Mouse (Mus musculus) spleen, postnatal 14 days (tissue): Measurements from ENCODE around the gene Ikbke.

ENCODE experiments used
- DNase-seq, 2 experiments: peaks; one replicate each; pipeline ENCODE4 v3.0.0; 2021 to 2022; ENCODE audit warnings: low spot score in 2 of 2

Ikbke gene

DNA sequence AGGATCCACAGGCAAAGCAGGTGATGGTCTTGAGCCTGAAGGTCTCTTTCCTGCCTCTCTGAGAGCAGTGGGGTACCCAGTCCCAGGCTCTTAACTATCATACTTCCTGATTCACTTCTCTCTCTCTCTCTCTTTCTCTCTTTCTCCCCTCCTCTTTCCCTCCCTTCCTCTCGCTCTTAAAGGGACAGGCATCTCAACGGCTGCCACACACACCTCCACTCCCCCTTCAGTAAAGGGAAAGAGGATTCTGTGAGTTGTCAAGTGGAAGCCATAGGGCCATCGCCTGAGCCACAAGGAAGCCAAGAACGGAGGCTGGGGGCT lies at the start of gene Ikbke:
Ikbke (minus strand) TSS at position 151 of the 321 bp plus-strand sequence.
- DNase-seq, result no peak

DNA sequence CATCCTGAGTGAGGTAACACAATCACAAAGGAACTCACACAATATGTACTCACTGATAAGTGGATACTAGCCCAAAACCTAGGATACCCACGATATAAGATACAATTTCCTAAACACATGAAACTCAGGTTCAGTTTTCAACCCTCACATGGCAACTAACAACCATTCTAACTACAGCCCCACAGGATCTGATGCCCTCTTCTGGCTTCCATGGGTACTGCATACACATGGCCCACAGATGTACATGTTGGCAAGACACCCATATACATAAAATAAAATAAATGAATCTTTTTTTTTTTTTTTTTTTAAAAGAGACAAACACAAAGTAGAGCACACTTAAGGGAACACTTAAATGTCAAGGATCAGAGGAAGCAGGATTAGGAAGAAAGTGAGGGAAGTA lies 49.7 kb upstream of the Ikbke start:
- peak in 1 of 2 experiments; percentile 22 for DNase-seq

DNA sequence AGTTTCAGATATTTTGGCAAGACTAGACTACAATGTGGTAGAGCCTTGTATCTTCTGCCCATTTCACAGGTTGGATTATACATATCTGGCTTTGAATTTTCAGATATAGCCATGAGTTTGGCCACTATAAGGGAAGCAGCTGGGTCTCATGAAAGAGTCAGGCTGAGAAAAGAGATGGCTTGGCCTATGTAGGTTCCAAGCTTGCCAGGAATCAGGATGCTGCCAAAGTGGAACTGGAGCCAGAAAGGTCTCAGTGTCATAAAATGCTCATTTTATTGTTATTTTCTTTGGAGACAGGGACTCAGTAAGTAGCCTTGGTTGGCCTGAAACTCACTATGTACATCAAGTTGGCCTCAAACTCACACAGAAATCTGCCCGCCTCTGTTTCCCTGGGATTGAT lies 47.8 kb upstream of the Ikbke start:
- DNase-seq, result no peak

DNA sequence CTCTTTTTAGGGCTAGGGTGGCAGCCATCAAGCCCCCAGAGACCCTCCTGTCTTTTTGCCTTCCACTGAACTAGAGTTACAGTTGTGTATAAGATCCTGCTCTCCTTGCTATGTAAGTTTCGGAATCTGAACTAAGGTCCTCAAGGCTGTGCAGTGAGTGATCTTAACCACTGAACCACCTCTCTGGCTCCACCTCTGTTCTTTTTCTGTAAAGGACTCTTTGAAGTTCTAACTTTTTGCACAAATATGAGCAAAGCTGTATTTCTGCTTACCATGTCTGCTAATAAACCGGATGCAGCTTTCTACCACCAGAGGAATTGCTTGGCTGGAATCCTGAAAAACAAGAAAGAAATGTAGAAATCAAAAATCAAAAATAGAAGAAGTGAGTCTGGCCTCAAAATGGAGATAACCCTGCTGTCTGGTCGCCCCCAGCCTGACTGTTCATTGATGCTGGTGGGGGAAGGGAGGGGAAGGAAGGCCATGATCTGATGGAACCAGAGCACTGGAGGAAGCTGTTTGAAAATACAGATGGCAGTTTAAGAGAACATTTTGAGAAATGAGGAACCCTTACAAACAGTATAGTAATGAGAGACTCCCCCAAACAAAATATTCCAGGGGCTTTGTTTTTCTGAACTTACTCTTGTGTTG lies 45.5 kb upstream of the Ikbke start:
- no peak for DNase-seq

DNA sequence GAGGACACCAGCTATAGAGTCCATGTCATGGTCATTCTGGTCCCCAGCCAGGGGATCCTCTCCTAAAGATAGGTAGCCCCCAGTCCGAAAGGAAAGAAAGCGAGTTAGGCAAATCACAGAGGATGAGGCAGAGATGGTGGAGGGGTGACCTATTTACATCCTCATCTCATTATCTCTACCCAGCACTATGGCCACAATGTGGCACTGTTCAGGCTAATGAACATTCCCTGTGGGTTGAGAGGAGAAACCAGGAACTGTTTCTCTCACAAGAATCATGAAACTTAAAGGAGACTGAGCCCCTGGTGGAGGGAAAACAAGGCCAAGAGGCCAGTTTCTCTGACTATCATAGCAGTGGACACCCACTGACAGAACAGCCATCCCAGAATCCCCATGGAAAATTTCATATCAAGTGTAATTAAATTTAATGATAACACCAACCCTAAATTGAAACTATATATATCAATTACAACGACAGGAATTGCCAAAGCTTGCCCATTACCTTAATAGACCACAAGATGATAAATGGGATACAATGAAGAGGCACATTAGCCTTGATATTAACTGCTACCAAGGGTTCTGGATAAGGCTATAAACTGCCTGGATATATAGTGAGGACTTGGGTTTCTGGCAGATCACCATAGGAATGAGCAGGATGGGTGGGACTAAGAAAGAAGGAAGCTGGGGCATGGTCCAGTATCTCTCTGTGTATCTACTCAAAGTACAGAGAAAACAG lies 40.4 kb upstream of the Ikbke start:
- no peak for DNase-seq

DNA sequence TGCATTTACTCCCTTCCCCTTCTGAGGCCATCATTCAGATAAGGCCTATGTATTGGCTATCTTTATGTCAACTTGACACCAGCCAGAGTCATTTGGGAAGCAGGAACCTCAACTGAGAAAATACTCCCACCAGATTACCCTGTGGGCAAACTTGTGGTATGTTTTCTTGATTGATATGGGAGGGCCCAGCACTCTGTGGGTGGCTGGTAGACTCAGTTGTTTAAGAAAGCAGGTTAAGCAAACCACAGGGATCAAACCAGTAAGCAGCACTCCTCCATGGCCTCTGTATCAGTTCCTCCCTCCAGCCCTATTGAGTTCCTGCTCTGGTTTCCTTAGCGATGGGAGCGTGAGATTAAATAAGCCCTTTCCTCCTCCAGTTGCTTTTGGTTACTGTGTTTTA lies 39.0 kb upstream of the Ikbke start:
- DNase-seq, result no peak

DNA sequence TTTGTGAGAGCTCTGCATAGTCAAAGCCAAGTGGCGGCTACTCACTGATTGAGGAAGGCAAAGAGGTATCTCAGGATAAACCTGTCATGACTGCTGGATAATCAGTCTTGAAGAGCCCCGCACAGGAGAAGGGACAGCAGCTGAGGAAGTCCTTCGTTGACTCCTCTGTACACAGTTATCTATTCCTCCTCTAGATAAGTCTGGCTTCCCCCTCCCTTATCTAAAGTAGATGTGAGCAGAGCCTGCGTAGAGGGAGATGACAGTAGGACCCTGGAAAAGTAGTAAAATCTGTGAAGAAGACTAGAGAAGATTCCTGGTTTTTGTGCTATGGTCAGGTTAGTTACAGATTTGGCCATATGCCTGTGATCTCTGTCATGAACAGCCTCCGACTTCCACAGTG lies 38.2 kb upstream of the Ikbke start:
- DNase-seq, result no peak

DNA sequence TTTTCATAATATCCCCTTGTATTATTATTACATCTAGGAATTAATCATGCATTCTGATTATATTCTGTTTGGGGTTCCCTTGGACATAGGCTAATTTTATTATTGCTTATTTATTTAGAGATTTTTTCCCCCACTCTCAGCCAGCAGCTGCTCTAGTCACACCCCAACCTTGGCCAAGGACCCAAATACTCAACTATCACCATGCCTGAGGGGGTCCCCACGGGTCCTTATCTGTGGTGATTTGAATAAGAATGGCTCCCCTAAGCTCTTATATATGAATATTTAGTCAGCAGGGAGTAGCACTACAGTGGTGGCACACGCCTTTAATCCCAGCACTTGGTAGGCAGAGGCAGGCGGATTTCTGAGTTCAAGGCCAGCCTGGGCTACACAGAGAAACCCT lies 31.9 kb upstream of the Ikbke start:
- no peak for DNase-seq

DNA sequence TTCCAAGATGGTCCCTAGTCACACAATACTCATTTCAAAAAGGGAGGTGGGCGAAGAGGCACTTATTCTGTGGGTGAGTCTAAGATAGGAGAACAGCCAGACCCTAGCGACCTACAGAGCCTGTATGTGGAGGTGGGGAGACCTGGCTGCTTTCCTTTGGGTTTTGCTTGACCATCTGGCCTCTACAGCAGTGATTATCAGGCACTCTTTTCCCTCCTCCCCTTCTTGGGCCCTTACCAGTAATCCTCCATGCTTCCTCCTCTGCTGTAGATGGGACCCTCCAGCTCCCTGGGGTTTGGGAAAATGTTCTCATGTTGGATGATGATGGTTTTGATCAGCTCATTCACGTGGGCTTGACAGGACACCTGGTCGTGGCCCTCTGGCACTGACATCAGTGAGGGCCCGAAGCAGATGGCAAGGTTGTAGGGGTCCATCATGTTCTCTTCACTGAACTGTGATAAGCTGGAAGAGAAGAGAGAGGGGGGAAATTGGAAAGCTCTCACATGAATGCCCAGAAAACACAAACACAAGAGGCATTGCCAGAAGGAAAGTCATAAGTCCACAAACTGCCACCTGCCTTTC lies 30.9 kb upstream of the Ikbke start:
- DNase-seq, result no peak

DNA sequence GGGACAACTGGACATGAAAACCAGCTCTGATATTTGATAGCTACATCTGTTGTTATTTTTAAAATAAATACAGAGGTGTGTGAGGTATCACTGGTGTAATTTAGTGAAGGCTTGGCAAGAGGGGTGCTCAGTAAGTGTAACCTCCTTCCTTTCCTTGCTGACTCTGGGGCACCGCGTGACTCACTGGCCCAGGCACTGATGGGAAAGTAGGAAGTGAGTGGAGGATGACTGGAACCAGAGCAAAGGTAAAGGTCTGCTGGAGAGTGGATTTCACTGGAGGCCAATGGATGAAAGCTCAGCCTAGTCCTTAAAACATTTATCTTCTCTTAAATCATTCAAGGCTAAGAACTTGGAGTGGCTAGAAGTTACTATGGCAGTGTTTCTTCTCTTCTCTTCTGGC lies 21.3 kb upstream of the Ikbke start:
- DNase-seq, result no peak

DNA sequence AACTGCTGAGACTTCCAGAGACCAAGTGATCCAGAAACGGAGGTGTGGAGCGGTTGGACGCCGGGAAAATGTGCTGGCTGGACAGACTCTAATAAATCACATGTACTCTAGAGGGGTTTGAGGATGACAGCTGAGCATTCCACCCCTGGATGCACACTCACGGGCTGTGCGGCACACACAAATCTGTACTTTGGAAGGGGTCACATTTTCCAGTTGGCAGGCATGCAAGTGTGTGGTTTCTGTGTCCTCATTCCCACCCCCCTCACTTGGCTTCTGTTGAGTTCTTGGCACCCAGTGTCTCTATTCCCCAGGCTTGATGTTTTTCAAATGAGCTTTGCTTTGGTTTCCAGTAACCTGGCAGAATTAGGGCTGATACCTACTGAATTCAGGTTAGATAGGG lies 20.4 kb upstream of the Ikbke start:
- DNase-seq, result no peak

DNA sequence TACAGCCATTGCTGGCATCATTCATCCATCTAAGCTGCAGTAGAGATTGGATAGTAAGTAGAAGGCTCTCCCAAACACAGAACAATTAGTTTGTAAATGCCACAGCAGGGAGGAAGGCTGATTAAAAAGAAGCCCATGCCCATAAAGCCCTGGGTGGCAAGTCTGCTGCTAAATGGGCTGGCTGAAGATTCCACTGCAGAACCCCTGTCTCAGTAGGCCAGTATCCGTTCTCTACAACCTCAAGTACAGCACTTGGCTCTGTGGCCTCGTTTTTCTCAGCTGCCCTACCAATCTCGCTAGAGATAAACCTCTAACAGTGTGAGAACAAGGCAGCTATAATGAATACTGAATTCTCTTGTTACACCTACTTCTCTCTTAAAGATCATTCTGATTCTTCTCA lies 19.8 kb upstream of the Ikbke start:
- no peak for DNase-seq

DNA sequence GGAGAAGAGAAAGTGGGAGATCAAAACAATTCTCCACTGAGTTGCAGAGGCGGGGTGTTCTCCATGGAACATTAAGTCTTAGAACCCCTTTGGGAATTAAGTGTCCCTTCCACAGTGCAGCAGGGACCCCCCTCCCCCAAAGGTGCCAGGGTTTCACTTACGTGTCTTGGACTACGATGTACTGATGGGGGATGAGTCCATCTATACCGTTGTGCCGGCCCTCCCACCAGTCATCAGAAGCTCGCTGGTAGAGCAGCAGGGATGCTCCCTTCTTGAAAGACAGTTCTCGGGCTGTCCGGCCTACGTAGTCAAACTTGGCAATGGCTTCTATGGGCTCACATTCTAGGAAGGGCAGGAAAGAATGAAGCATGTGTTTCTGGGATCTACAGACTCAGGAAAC lies 18.8 kb upstream of the Ikbke start:
- DNase-seq, result no peak

DNA sequence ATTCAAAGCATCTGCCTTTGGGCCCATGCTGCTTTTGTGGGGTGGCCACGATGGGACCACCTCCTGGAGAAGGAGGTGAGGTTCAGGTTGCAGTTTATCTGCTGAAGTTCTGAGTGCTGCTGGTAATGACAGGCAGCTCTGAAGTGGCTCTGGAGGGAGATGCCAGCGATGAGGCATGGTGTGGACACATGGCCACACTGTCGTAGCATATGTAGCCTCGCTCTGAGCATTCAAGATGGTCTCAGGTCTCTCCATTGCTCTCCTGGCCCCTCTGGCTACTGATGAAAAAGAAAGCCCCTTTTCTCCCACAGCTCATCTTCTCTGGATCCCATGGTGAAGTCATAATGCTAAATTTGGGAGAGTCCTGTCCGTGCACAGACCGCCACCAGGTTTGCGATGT lies 17.3 kb upstream of the Ikbke start:
- no peak for DNase-seq

DNA sequence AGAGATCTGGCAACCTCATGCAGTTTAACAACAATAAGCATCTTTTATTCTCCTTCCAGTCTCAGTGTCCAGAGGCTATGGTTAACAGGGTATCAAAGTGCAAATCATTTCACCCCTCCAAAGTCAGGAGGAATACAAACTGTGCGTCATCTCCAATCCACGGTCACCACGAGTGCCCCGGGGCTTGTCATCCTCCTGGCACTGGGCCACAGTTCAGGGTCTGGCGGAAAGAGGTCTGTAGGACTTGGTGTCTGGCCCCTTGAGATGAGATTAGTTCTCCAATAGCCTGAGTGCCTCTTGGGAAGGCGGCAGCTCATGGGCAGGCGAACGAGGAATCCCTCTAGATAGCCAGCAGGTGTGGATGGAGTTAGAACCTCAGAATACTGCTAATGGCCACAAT lies 15.8 kb upstream of the Ikbke start:
- DNase-seq, result no peak

DNA sequence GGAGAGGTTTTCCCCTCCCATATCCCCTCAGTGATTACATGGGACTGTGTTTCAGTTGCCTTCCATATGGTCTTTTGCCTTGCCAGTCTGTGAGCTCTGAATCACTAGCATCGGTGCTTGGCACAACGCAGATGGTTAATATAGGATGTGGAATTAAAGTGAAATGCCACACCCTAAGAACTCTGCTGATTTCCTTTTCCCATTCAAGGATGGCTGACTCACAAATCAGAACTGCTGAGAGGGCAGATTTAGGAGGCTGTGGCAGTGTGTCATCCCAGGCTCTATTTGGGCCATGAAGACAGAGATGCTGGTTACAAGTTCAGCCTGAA lies 14.5 kb upstream of the Ikbke start:
- DNase-seq, result no peak

DNA sequence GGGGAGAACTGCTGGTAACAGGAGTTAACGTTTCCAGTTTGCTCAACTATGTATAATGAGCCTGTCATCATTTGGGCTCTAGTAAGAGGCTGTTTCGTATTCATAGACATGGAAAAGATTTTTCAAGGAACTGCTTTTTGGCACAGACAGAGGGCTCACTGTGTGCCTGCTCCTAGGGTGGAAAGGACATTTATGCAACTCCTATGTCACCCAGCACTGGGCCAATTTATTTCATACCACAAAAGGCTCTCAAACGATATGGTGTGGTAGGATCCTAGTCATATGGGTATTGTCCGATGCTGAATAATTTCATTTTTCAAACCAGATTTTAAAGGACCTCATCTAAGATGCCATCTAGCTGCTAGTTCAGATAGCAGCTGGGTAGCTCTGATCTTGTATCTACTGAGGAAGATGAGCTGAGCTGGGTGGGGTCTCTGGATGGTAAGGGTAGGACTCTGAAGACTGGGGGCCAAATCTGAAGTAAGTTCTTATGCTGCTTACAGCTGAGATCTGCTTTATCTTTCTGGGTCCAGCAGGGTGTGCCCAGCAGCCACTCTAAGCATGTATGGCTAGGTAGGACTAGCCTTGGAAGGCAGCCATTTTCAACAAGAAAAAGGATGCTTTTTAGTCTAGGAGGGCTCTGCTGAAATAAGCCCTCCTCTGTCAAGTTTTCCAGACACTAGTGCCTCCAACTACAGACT lies 14.0 kb upstream of the Ikbke start:
- DNase-seq, result no peak

DNA sequence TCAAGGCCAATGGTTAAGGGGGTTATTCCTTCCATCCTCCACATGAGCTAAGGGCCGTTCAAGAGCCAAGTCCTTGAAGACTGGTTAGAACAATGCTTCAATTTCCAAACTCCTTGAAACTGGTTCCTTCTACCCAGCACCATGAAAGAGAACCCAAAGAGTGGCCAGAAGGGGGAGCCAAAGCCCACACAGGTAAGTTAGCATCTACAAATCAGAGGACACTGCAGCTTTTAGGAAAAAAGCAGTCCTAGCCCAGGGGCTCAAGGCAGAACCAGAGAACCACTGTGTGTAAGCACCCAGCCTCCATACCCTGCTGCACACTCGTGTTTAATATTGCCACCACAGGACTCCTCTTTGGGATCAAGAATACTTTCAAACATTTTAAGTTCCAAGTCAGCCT lies 11.2 kb upstream of the Ikbke start:
- peak in 1 of 2 experiments; percentile 58 for DNase-seq

DNA sequence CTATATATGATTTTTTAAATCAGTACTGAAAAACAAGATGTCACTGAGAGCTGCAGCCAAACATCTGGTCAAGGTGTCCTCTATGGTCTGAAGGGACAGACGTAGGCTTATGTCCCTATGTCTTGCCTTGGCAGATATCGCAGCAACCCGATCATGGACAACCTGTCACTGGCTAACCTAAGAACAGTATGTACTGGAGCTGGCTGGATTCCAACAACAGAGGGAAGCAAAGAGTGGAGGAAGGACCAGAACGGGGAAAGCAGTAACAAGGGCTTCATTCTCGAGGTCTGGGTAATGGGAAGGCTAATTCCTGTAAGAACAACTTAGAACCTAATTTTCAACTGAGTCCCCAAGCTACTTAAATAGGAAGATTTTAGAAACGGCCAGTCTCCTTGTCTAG lies 9.5 kb upstream of the Ikbke start:
- DNase-seq, result no peak

DNA sequence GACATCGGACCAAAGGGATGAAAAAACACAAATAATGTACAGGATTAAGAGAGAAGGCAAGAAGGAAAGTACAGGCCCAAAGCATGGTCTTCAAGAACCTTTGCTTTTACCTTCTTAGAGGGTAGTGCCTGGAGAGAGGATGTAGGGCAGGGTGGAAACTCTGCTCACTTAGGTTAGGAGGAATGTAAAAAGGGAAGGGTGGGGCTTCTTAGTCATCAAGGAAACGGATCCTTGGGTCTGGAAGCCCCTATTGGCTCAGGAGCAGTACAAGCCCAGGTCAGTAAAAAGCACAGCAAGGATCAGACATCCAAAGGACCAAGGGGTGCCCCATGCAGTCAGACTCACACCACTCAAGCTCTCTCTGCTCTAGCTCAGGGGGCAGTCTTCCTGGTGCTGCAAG lies 7.9 kb upstream of the Ikbke start:
- no peak for DNase-seq

DNA sequence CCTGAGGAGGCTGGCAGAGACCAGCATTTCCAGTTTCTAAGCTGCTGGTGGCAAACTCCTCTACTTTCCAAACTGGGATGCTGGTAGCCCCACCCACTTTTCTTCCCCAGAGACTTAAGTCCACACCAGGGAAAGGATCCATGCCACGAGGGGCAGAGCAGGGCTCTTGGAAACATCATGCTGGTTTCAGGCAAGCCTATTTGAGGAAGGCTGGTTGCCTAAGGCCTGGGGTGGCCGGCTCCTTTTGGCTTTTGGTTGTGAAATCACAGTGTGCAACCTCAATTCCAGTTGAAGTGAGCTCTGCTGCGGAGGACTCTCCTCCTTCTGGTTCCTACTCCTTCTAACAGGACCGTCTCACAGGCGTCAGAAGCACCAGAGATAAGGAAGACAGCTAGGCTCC lies 7.4 kb upstream of the Ikbke start:
- no peak for DNase-seq

DNA sequence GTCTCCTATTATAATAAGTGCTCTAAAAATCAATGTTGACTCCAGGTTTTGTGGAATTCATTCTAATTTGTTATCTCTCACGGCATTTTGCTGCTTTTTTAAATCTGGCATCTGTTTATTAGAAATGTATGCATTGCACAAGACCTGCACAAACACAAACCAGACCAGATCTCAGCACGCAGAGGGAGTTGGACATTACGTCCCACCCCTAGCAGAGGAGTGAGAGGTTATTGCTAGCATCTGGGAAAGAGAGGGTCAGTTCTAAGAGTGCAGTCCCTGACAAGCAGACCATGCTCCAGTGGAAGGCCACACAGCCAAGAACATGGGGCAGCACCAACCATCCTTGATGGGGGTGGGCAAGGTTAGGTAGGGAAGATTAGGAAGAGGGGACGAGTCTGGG lies 5.2 kb upstream of the Ikbke start:
- DNase-seq, result no peak

DNA sequence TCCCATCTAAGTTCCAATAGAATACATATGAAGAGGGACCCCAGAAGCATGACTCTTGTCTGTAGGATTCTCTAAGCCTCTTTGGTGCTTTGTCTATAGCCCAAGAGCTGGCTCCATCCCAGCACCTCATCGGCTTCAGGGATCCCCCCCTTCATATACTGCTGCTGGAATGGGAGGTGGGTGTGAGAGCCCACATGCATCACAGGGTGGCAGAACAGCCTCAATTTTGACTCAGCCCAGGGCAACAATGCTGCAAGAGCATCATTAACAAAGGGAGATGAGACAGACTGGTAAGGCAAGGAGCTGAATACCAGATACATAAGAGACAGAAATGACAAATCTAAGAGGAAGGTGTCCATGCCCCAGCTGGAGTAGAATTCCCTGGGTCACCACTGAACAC lies 4.8 kb upstream of the Ikbke start:
- no peak for DNase-seq
